Mouse (Mus musculus) liver, embryonic 14 days (tissue): ENCODE results near the gene Muc4. TPM values are rescaled to one million over a fixed set of nuclear protein-coding genes. Genes with fewer than 3 reads are reported as not detected.

ENCODE experiments used
- polyA plus RNA-seq: library from polyadenylated mRNA; depleted of rRNA; stranded (reverse); fragments of >200 nt; gene quantifications from 2 replicates; pipeline ENCODE4 v1.2.3, GENCODE M21; 2012; rRNA removed

Gene Muc4
- polyA plus RNA-seq, result 0.35 and 0.60 TPM in 2 replicates

DNA sequence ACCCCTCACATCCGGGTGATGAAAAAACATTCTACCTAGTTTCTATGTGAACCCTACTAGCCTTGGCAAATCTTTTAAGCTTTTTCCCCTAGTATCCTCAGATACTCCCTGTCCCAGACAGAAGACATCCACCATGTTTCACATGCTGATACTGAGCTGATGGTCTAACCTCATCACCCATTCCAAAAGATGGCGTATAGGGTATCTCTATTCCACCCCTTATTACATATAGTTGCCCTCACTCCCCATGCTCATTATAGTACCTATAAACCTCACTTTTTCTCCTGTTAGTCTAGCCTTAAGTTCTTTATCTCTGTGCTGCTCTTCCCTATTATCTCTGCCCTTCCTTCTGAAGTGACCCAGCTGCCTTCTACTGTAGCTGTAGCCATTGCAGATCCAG is at the start of gene Muc4:
Gene Muc4 (plus strand): TSS at position 301 of the 400 bp plus-strand sequence.

GRCm38 (mm10) chr16:32797426-32797689 is 61.7 kb downstream of the Muc4 start, which contains the start of gene Muc20:
TSS of gene Muc20 (minus strand) at chr16:32797435.

GRCm38 (mm10) chr16:32810321-32810720 is 74.6 kb downstream of the Muc4 start, which contains the start of gene Smbd1:
TSS of gene Smbd1 (minus strand) at chr16:32810477.

Other genes starting within 250 kb of the Muc4 start
- gene Slc51a, start 248.0 kb upstream of the Muc4 start, polyA plus RNA-seq, result 0.14 and 0.17 TPM in 2 replicates
- gene Zdhhc19, start 239.6 kb upstream of the Muc4 start, polyA plus RNA-seq, result 0.01 TPM in 1 of 2 replicates, not detected in the other
- gene Tfrc, start 127.0 kb upstream of the Muc4 start, polyA plus RNA-seq, result 263 and 298 TPM in 2 replicates
- gene Tnk2, start 92.0 kb upstream of the Muc4 start, polyA plus RNA-seq, result 12.2 and 14.2 TPM in 2 replicates
- gene Muc20, start 61.5 kb downstream of the Muc4 start, polyA plus RNA-seq, result 0.01 TPM in 1 of 2 replicates, not detected in the other
- 0.12 TPM in 1 of 2 replicates, not detected in the other for gene Smbd1, start 74.6 kb downstream of the Muc4 start, polyA plus RNA-seq
- gene Fyttd1, start 141.6 kb downstream of the Muc4 start, polyA plus RNA-seq, result 9.5 and 11.0 TPM in 2 replicates
- gene Rubcn, start 141.9 kb downstream of the Muc4 start, polyA plus RNA-seq, result 4.3 and 4.8 TPM in 2 replicates
- gene Lrch3, start 178.2 kb downstream of the Muc4 start, polyA plus RNA-seq, result 6.4 and 7.4 TPM in 2 replicates